Mouse (Mus musculus) hindbrain, embryonic 13.5 days (tissue): ENCODE data around the gene Nipa1. TPM values are rescaled to one million over a fixed set of nuclear protein-coding genes. Genes with fewer than 3 reads are reported as not detected.
A peak's percentile ranks its signal among the peaks of the same experiment; 100 is the strongest.

Experiments
- ATAC-seq: fragments of 200-750 bp; cut with Nextera tagmentation; 2 replicates; pipeline ENCODE4 v1.8.0; 2017; ENCODE audit warnings: moderate TSS enrichment; ENCODE audit not compliant: low FRiP score
- H3K27ac ChIP-seq: fragments of 300-500 bp; sonication (generic); 2 replicates; pipeline ENCODE4 v1.5.1; 2015; ENCODE audit warnings: inconsistent platforms, mild to moderate bottlenecking, moderate library complexity
- H3K27me3 ChIP-seq: fragments of 300-500 bp; sonication (generic); 2 replicates; pipeline ENCODE4 v1.6.1; 2015; ENCODE audit warnings: mild to moderate bottlenecking, inconsistent platforms
- H3K36me3 ChIP-seq: fragments of 300-500 bp; sonication (generic); 2 replicates; pipeline ENCODE4 v1.6.1; 2015; ENCODE audit warnings: mild to moderate bottlenecking, inconsistent platforms
- H3K4me1 ChIP-seq: fragments of 300-500 bp; sonication (generic); replicated peaks from 2 replicates; pipeline ENCODE4 v1.6.1; 2015; ENCODE audit warnings: inconsistent platforms
- H3K4me2 ChIP-seq: fragments of 300-500 bp; sonication (generic); 2 replicates; pipeline ENCODE4 v1.6.1; 2015; ENCODE audit warnings: inconsistent platforms, mild to moderate bottlenecking, moderate library complexity
- H3K4me3 ChIP-seq: fragments of 300-500 bp; sonication (generic); 2 replicates; pipeline ENCODE4 v1.5.1; 2015; ENCODE audit warnings: mild to moderate bottlenecking, inconsistent platforms
- H3K9ac ChIP-seq: fragments of 300-500 bp; sonication (generic); 2 replicates; pipeline ENCODE4 v1.6.1; 2015; ENCODE audit warnings: mild to moderate bottlenecking, inconsistent platforms
- H3K9me3 ChIP-seq: fragments of 300-500 bp; sonication (generic); 2 replicates; pipeline ENCODE4 v1.6.1; 2016; ENCODE audit warnings: inconsistent platforms
- WGBS: fragments of 180-500 bp; shearing (Covaris S2); methylation state at CpG from one replicate; pipeline ENCODE4 v1.1.7; 2015; 5-methylcytosine and 5-hydroxymethylcytosine counted together
- polyA plus RNA-seq: library from polyadenylated mRNA; unstranded; fragments of >200 nt; fragmentation: Nextera tagmentation; extraction: Ambion mirVana; gene quantifications from 2 replicates; pipeline ENCODE4 v1.2.1, GENCODE M21; 2015

Gene Nipa1
- polyA plus RNA-seq, 1 experiment from 2014 or later, result 22.2 TPM

- peak within 1 kb of the TSS; percentile 89 for H3K27ac ChIP-seq
- WGBS, result under 1% methylated on average over 70 of the region's 70 CpGs
- H3K9me3 ChIP-seq, result no peaks in the 10 kb centered on the region
- ATAC-seq, result peak; percentile 99
- H3K4me3 ChIP-seq, result peak within 1 kb of the TSS; percentile 95
- peak within 1 kb of the TSS; percentile 63 for H3K4me2 ChIP-seq
- H3K27me3 ChIP-seq, result no peaks in the 10 kb centered on the region
- H3K36me3 ChIP-seq, result no peaks in the 10 kb centered on the region
- peaks cover 19% of the 10 kb centered on the region for H3K4me1 ChIP-seq
- peak within 1 kb of the TSS; percentile 95 for H3K9ac ChIP-seq
Measured at GRCm38 (mm10) chr7:55962004-55962908, 57.5 kb downstream of the Nipa1 start, which contains the start of gene Nipa2. Nipa2 (minus strand) TSS chr7:55962476.

- no peak overlapping the region for H3K4me2 ChIP-seq
- no peaks in the 10 kb centered on the region for H3K27me3 ChIP-seq
- no peaks in the 10 kb centered on the region for H3K9me3 ChIP-seq
- 98% methylated on average over 1 of the region's 1 CpGs for WGBS
- H3K4me1 ChIP-seq, result peaks cover 19% of the 10 kb centered on the region
- H3K27ac ChIP-seq, result no peak overlapping the region
- H3K4me3 ChIP-seq, result no peak overlapping the region
- H3K36me3 ChIP-seq, result no peaks in the 10 kb centered on the region
- ATAC-seq, result no peak
- H3K9ac ChIP-seq, result no peak overlapping the region
Measured at GRCm38 (mm10) chr7:55960506-55960905, 59.2 kb downstream of the Nipa1 start.

GRCm38 (mm10) chr7:55959801-55960200 is 60.0 kb downstream of the Nipa1 start:
- no peak overlapping the region for H3K4me3 ChIP-seq
- no peaks in the 10 kb centered on the region for H3K9me3 ChIP-seq
- WGBS, result 96% methylated on average over 3 of the region's 3 CpGs
- no peak for ATAC-seq
- H3K4me2 ChIP-seq, result no peak overlapping the region
- H3K27ac ChIP-seq, result no peak overlapping the region
- H3K4me1 ChIP-seq, result peaks cover 19% of the 10 kb centered on the region
- no peak overlapping the region for H3K9ac ChIP-seq
- H3K27me3 ChIP-seq, result no peaks in the 10 kb centered on the region
- 0 out of 2 replicates have a peak, but pooled peaks cover 2% of the 10 kb centered on the region for H3K36me3 ChIP-seq

- no peak for ATAC-seq
- Histone ChIP-seq H3K36me3 (peaks cover 11% of the 10 kb centered on the region), H3K27ac (no peak overlapping the region), H3K4me1 (peaks cover 9% of the 10 kb centered on the region), H3K9ac (no peak overlapping the region), H3K27me3 (no peaks in the 10 kb centered on the region), H3K9me3 (no peaks in the 10 kb centered on the region), H3K4me3 (no peak overlapping the region), H3K4me2 (no peak overlapping the region)
- WGBS, result 97% methylated on average over 4 of the region's 4 CpGs
Measured at GRCm38 (mm10) chr7:55957916-55958315, 61.8 kb downstream of the Nipa1 start.

GRCm38 (mm10) chr7:55957178-55957577 is 62.6 kb downstream of the Nipa1 start:
- H3K4me2 ChIP-seq, result no peak overlapping the region
- H3K4me1 ChIP-seq, result peaks cover 7% of the 10 kb centered on the region
- no peaks in the 10 kb centered on the region for H3K27me3 ChIP-seq
- no peak for ATAC-seq
- no peaks in the 10 kb centered on the region for H3K9me3 ChIP-seq
- no peak overlapping the region for H3K4me3 ChIP-seq
- WGBS, result 92% methylated on average over 3 of the region's 3 CpGs
- peaks cover 11% of the 10 kb centered on the region for H3K36me3 ChIP-seq
- H3K9ac ChIP-seq, result no peak overlapping the region
- no peak overlapping the region for H3K27ac ChIP-seq

GRCm38 (mm10) chr7:55956054-55956453 is 63.7 kb downstream of the Nipa1 start:
- 97% methylated on average over 2 of the region's 2 CpGs for WGBS
- Histone ChIP-seq H3K27me3 (no peaks in the 10 kb centered on the region), H3K9me3 (no peaks in the 10 kb centered on the region), H3K4me1 (peaks cover 6% of the 10 kb centered on the region), H3K4me3 (no peak overlapping the region), H3K4me2 (no peak overlapping the region), H3K36me3 (peaks cover 11% of the 10 kb centered on the region), H3K27ac (no peak overlapping the region), H3K9ac (no peak overlapping the region)
- ATAC-seq, result no peak

- WGBS, result 93% methylated on average over 4 of the region's 4 CpGs
- Histone ChIP-seq H3K27ac (no peak overlapping the region), H3K4me2 (no peak overlapping the region), H3K36me3 (peaks cover 19% of the 10 kb centered on the region), H3K4me1 (no peaks in the 10 kb centered on the region), H3K27me3 (no peaks in the 10 kb centered on the region), H3K4me3 (no peak overlapping the region), H3K9me3 (no peaks in the 10 kb centered on the region), H3K9ac (no peak overlapping the region)
- ATAC-seq, result no peak
Measured at GRCm38 (mm10) chr7:55938341-55938740, 81.4 kb downstream of the Nipa1 start.

GRCm38 (mm10) chr7:55935025-55935424 is 84.7 kb downstream of the Nipa1 start:
- ATAC-seq, result no peak
- Histone ChIP-seq H3K4me2 (no peak overlapping the region), H3K4me3 (no peak overlapping the region), H3K4me1 (no peaks in the 10 kb centered on the region), H3K27ac (no peak overlapping the region), H3K27me3 (no peaks in the 10 kb centered on the region), H3K36me3 (peaks cover 21% of the 10 kb centered on the region), H3K9me3 (no peaks in the 10 kb centered on the region), H3K9ac (no peak overlapping the region)
- 99% methylated on average over 2 of the region's 2 CpGs for WGBS

- Histone ChIP-seq H3K9me3 (no peaks in the 10 kb centered on the region), H3K9ac (no peak overlapping the region), H3K27me3 (no peaks in the 10 kb centered on the region), H3K4me1 (no peaks in the 10 kb centered on the region), H3K4me3 (no peak overlapping the region), H3K4me2 (no peak overlapping the region), H3K36me3 (peaks cover 54% of the 10 kb centered on the region), H3K27ac (no peak overlapping the region)
- ATAC-seq, result no peak
- WGBS, result 80% methylated on average over 2 of the region's 2 CpGs
Measured at GRCm38 (mm10) chr7:55928649-55929048, 91.1 kb downstream of the Nipa1 start.

Other genes starting within 250 kb of the Nipa1 start
- 37.1 and 42.0 TPM in 2 replicates for gene Tubgcp5, start 225.8 kb downstream of the Nipa1 start, polyA plus RNA-seq
- gene Cyfip1, start 178.2 kb downstream of the Nipa1 start, polyA plus RNA-seq, result 50.2 and 51.0 TPM in 2 replicates
- 35.5 and 38.4 TPM in 2 replicates for gene Nipa2, start 57.5 kb downstream of the Nipa1 start, polyA plus RNA-seq
- gene Herc2, start 30.2 kb upstream of the Nipa1 start, polyA plus RNA-seq, result 46.7 and 47.8 TPM in 2 replicates
- 0.88 and 1.5 TPM in 2 replicates for gene Oca2, start 219.8 kb upstream of the Nipa1 start, polyA plus RNA-seq